Mouse (Mus musculus) olfactory bulb, adult 2 months (tissue): ENCODE measurements around the gene Ptcd2. TPM values are rescaled to one million over a fixed set of nuclear protein-coding genes. Genes with fewer than 3 reads are reported as not detected.
"Not testable (repeated sequence)": the region's sequence is repeated elsewhere in the genome, so short reads cannot be mapped to it uniquely, and the experiment has no call there.

Experiments
- H3K27ac ChIP-seq: fragments of 200-500 bp; 2 replicates; pipeline ENCODE4 v1.5.1; 2012; ENCODE audit warnings: low read depth, low read length; ENCODE audit not compliant: insufficient read depth
- H3K4me1 ChIP-seq: fragments of 200-500 bp; 2 replicates; pipeline ENCODE4 v1.6.1; 2012; ENCODE audit warnings: low read length; ENCODE audit not compliant: control insufficient read depth, insufficient read depth
- H3K4me3 ChIP-seq: fragments of 200-500 bp; 2 replicates; pipeline ENCODE4 v1.5.1; 2012; ENCODE audit warnings: mild to moderate bottlenecking, low read depth, low read length, moderate library complexity; ENCODE audit not compliant: insufficient read depth
- CTCF ChIP-seq: fragments of 200-500 bp; IDR thresholded peaks from 2 replicates; pipeline ENCODE4 v1.5.1; 2012; ENCODE audit warnings: low read depth, mild to moderate bottlenecking, low read length, moderate library complexity; ENCODE audit not compliant: insufficient read depth
- POLR2A ChIP-seq: fragments of 200-500 bp; IDR thresholded peaks from 2 replicates; pipeline ENCODE4 v1.6.1; 2012; ENCODE audit warnings: mild to moderate bottlenecking, low read depth, low read length, moderate library complexity; ENCODE audit not compliant: insufficient read depth
- WGBS: fragments of 180-500 bp; shearing (Covaris S2); methylation state at CpG from one replicate; pipeline ENCODE4 v1.1.7; 2018; 5-methylcytosine and 5-hydroxymethylcytosine counted together
- polyA plus RNA-seq: library from polyadenylated mRNA; stranded (reverse); fragments of >200 nt; gene quantifications from 2 replicates; pipeline ENCODE4 v1.2.4, GENCODE M21; 2012; ENCODE audit warnings: low replicate concordance; ENCODE audit not compliant: missing spikeins, insufficient read depth, insufficient read length

The Ptcd2 gene
- polyA plus RNA-seq, 1 experiment = not detected

DNA sequence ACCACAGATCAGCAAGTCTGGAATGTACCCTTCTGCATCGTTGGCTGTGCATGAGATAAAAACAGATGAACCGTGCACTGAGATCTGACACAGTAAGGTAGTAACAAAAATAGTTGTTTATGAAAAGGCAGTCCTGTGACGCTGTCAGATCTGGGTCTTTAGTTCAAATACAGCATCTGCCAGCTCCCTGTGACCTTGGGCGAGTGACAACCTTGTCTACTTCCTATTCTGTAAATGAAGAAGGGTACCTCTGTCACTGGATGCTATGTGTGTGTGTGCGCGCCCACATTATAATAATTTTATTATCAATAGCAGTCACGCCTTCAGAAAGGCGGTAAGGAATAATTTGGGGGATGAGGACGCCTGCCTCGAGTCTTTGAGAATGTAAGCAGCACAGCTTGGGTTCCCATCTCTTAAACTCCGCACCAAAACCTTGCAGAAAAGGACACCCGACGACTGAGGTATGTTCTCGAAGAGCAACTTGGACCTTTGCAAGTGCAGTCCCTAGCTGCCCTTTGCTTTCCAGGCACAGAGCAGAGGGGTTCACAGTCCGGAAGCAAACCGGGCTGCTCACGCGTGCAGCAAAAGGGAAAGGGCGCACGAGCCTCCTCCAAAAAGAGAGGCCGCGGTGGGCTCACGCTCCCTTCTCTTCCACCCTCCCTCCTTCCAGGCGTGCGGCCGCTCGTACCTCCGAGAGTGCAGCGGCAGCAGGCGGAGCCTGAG lies 468 bp downstream of the Ptcd2 start:
- under 1% methylated on average over 30 of the region's 30 CpGs for WGBS
- Histone ChIP-seq H3K27ac (peak overlapping the region; percentile 89), H3K4me1 (peaks cover 2% of the 10 kb centered on the region; the same call in 1 of the 2 replicates), H3K4me3 (peak overlapping the region; percentile 91)
- TF ChIP-seq CTCF (no peak), POLR2A (no peak)

GRCm38 (mm10) chr13:99341504-99341903 lies 3.0 kb downstream of the Ptcd2 start:
- Histone ChIP-seq H3K4me1 (peaks cover 2% of the 10 kb centered on the region; the same call in 1 of the 2 replicates), H3K4me3 (no peak overlapping the region)
- 91% methylated on average over 6 of the region's 6 CpGs for WGBS

DNA sequence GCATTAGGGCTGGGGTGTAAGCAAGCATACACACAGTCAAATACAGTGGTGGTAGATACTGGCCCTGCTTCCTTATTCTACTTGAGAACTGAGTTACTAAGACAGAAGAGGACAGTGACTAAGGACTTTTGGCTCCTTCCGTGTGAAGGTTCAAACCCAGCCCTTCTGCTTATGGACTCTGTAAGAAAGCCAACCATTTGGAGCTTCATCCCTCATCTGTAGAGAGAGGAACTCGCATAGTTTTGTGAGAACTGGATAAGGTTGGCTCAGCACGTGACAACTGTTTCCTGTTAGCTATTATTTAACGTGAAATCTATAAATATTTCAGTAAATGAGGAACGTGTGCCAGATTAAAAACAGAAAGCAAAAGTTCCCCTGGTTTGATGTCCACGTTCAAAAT lies 7.0 kb downstream of the Ptcd2 start:
- no peak for TF ChIP-seq CTCF
- no peak for TF ChIP-seq POLR2A

More at GRCm38 (mm10) chr13:99341504-99341903, 3.0 kb downstream of the Ptcd2 start:
- no peak overlapping the region for H3K27ac ChIP-seq
- TF ChIP-seq CTCF (no peak), POLR2A (no peak)

GRCm38 (mm10) chr13:99331255-99331654 lies 13.2 kb downstream of the Ptcd2 start:
- no peak for TF ChIP-seq CTCF
- no peak for TF ChIP-seq POLR2A
- Histone ChIP-seq H3K4me3 (no peak overlapping the region), H3K4me1 (no peaks in the 10 kb centered on the region), H3K27ac (no peak overlapping the region)
- WGBS = 49% methylated on average over 4 of the region's 4 CpGs

More for the DNA sequence above, 7.0 kb downstream of the Ptcd2 start:
- H3K4me1 ChIP-seq = peaks cover 2% of the 10 kb centered on the region; the same call in 1 of the 2 replicates
- no peak overlapping the region for H3K4me3 ChIP-seq
- WGBS = 80% methylated on average over 6 of the region's 6 CpGs
- H3K27ac ChIP-seq = no peak overlapping the region

- H3K4me3 ChIP-seq, H3K27ac ChIP-seq, H3K4me1 ChIP-seq: not testable (repeated sequence)
- 95% methylated on average over 8 of the region's 8 CpGs for WGBS
These were observed 20.2 kb downstream of the Ptcd2 start for GRCm38 (mm10) chr13:99324337-99324685.

DNA sequence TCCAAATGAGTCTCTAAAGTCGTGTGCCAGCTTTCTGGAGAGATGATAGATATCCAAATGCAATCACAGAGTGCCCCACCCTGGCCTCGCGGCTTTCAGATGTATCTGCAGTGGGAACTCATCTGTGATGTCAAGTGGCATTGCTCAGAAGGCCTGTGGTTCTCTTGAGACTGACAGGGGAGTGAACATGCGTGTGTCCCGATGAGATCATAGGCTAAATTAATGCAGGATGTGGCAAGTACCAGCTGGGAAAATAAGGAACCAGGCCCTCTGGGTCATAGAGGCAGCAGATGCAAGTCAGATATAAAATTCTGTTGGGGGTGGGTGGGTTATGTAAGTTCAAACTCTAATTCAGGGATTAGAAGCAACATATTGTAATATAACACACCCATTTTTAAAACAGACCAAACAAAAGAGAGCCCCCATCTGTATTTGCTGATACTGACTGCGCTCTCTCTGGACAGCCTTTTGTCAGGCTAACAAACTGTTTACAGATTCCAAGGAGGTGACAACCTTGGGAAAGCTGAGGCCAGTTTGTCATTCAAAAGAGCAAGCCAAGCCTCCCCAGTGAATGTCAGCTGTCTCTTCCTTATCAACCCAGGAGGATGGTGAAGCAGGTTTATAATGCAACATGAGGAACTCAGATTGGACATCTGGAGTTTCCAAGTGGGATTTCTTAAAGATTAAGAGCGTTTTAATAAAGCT lies 20.7 kb downstream of the Ptcd2 start:
- WGBS = 78% methylated on average over 7 of the region's 7 CpGs
- Histone ChIP-seq H3K4me3 (no peak overlapping the region), H3K4me1 (peaks cover 5% of the 10 kb centered on the region; the same call in 1 of the 2 replicates), H3K27ac (no peak overlapping the region)
- TF ChIP-seq CTCF (no peak), POLR2A (no peak)

- H3K4me3 ChIP-seq, H3K27ac ChIP-seq, H3K4me1 ChIP-seq: not testable (repeated sequence)
- 93% methylated on average over 13 of the region's 13 CpGs for WGBS
These were observed 21.6 kb downstream of the Ptcd2 start for GRCm38 (mm10) chr13:99322915-99323314.

DNA sequence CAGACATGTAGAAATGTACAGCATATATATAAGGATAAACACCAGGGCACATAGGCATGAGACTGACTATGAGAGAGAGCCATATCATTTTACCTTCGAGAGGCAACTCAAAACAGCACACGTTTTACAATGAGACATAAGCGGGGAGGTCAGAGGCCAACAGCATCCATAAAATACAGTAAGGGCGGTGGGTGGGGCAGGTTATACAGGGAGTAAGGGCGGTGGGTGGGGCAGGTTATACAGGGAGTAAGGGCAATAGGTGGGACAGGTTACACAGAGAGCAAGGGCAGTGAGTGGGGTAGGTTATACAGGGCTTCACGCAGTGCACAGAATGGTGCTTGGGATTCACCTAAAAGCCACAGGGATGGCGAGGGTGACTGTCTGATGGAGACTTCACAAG lies 24.1 kb downstream of the Ptcd2 start:
- TF ChIP-seq CTCF = no peak
- H3K4me3 ChIP-seq = no peak overlapping the region
- H3K27ac ChIP-seq = no peak overlapping the region
- 94% methylated on average over 7 of the region's 7 CpGs for WGBS
- H3K4me1 ChIP-seq = peaks cover 8% of the 10 kb centered on the region; the same call in 1 of the 2 replicates

DNA sequence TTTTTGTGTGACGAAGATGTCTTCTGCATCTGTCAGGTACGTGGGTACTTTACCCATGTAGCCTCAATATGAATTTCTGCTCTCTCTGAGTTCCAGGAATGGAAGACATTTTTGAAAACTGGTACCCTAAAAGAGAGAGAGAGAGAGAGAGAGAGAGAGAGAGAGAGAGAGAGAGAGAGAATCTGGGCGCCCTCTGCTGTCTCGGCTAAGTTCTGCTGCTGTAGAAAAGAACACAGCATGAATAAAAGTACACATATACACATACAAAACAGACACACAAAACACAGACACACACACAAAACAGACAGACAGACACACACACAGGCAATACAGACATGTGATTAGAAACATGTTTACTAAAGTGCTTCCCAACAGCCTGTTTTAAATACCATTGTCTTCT lies 27.4 kb downstream of the Ptcd2 start:
- H3K4me1 ChIP-seq = peaks cover 8% of the 10 kb centered on the region; the same call in 1 of the 2 replicates
- WGBS = 31% methylated on average over 4 of the region's 4 CpGs
- H3K27ac ChIP-seq = no peak overlapping the region
- TF ChIP-seq POLR2A (no peak), CTCF (no peak)
- H3K4me3 ChIP-seq = no peak overlapping the region

DNA sequence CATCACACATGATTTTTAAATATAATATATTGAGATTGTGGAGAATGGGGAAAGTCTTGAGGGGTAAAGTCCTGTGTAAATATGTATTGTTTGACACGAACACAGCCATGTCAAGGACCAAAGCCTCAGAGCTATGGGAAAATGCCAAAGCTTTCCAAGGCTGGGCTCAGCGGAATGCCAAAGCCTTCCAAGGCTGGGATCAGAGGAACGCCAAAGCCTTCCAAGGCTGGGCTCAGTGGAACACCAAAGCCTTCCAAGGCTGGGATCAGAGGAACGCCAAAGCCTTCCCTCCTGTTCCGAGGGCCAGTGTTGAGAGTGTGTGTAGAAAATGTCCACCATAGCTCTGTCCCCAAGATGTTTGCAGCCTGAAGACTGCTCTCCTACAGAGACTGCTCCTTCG lies 28.1 kb downstream of the Ptcd2 start:
- 86% methylated on average over 6 of the region's 6 CpGs for WGBS
- no peak overlapping the region for H3K27ac ChIP-seq
- no peak overlapping the region for H3K4me3 ChIP-seq

More for the DNA sequence above, 28.1 kb downstream of the Ptcd2 start:
- TF ChIP-seq POLR2A (no peak), CTCF (no peak)
- H3K4me1 ChIP-seq = peaks cover 8% of the 10 kb centered on the region; the same call in 1 of the 2 replicates
